Mouse (Mus musculus) cerebellum, adult (tissue): ENCODE results near the gene Vax1.

Experiments used
- ATAC-seq: cut with Nextera tagmentation; 2 replicates; pipeline ENCODE4 v1.9.2; 2017; ENCODE audit warnings: mild to moderate bottlenecking, moderate library complexity, mixed read lengths; ENCODE audit not compliant: insufficient number of reproducible peaks, low FRiP score, low TSS enrichment

The Vax1 gene

DNA sequence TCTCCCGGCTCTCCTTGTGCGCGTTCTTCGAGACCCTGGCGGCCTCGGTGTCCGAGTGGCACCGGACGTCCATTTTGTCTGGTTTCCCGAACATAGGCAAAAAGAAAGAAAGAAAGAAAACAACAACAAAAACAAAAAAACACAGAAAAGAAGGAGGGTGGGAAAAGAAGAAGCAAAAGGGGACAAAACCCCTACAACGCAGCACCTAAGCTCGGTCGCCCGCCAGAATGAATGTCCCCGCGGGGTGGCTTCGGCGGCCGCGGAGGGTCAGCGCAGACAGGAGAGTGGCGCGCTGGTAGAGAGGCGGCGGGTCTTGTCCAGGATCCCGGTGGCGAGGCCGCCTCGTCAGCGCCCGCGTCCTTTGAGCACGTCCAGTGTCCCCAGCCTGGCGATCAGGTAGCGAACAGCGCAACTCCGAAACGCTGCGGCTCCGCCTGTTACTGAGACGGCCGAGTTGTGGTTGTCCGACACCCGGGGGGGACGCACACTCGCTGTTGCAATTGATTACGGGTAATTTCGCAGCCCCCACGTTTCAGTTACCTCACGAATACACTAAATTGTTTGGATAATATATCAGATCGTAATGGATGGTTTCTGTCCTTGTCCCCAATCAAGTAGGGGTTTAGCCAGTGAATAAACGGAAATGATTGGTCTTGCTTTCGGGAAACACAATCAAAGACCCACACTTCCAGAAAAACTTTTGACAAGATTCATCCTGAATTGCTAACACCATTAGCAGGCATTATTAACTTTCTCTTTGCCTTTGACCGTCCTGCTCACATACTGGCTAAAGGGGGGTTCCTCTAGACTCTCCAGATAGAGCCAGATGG lies at the start of gene Vax1:
Gene Vax1, minus strand, starts transcription at position 121 of the 830 bp plus-strand sequence.
- ATAC-seq = no peak

DNA sequence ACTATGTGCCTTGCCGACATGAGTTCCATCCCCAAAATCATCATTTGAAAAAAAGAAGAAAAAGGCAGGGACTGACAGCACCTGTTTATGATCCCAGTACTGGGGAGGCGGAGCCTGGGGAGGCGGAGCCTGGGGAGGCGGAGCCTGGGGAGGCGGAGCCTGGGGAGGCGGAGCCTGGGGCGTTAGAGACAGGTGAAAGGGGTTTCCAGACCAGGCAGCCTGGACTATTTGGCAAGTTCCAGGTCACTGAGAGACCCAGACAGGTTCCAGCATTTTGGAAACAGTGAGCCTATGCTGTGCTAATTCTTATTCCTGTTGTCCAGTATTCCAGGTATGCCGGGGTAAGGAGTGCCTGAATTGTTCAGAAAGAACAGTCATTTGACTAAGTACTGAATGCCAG lies 49.1 kb upstream of the Vax1 start, which contains the start of gene Kcnk18:
Gene Kcnk18, plus strand, starts transcription at position 224 of the 400 bp plus-strand sequence.
- ATAC-seq = no peak

- ATAC-seq = no peak
Observed at GRCm38 (mm10) chr19:59216891-59217290, 47.0 kb upstream of the Vax1 start.

DNA sequence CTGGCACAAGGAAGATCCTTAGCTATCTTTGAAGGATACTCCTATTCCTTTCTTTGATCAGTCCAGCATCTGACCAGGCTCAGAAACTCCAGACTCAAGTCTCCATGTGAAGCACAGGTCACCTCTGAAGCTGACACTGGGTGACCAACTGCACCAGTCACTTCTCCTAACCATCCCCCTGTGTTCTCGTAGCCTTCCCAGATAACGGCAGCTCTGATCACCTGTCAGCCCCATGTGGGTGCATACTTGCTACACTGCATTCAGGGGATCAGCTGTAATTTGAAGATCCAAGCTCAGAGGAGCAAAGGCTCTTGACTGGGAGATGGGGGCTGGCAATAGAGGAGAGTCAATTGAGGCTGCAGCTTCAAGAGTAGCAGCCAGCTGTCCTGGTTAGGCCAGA lies 39.1 kb upstream of the Vax1 start:
- no peak for ATAC-seq

DNA sequence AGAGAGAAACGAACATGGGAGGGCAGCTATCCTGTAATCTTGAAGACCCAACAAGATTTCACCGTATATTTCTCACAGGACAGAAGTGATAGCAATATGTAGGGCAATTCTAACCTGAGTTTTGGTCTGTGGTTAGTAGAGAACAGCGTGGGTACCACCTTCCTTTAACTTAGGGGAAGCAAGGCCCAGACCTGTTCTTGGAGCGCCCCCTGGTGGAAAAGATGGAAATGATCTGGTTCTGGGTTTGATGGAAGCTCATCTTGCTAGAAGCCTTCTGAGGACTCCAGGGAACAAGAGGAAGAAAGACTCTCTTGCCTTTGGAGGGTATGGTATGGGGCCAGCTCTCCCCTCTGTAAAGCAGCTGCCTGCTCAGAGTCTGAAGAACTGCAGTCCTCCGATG lies 38.6 kb upstream of the Vax1 start:
- no peak for ATAC-seq

- ATAC-seq = no peak
Observed at GRCm38 (mm10) chr19:59198161-59198560, 28.3 kb upstream of the Vax1 start.

DNA sequence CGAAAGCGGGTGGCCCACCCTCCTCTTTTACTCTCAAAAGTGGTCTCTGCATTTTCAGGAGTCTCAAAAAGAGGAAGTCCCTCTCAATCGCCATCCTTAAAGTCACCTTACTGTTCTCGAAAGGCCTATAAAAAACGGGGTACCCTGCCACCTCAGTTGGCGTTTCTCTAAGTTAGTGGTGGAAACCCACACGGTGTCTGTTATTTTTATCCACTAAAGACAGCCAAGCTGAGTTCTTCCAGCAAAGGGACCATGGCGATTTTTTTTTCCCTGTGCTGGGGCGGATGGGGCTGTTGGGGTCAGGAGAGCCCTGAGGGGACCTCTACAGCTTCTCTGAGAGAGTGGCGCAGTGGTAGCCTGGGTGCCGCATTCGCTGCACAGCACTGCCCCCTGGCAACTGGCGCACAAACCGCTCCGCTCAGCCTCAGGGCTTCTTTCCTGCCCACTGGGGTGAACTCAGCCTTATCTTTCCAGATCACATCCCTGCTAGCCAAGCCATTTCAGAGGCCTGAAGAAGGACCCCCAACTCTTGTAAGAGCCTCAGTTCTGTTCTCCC lies 26.3 kb upstream of the Vax1 start:
- no peak for ATAC-seq

DNA sequence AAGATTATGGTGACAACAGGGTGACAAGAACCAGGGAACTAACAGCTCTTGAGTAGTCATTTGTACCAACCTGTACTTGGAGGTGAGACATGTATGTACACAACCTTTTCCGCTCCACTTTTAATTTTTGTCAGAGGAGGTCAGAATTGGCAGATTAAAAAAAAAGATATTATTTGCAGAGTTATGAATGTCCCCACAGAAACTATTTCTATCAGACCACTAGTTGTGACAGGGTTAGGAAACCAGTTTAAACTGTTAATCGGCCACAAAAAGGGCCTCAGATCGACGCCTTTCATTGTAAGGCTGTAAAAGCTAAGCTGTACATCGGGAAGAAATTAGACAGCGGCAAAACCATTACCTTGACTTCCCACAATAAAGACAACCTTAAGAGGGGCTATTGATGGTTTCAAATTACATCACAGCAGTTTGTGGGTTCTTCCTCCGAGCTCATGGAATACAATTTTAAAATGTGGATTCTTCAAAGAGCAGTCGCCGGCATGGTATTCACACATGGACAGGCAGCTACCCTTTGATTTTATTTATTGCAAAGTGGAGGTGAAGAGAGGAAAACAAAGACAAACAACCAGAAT lies 25.4 kb upstream of the Vax1 start:
- ATAC-seq = no peak

DNA sequence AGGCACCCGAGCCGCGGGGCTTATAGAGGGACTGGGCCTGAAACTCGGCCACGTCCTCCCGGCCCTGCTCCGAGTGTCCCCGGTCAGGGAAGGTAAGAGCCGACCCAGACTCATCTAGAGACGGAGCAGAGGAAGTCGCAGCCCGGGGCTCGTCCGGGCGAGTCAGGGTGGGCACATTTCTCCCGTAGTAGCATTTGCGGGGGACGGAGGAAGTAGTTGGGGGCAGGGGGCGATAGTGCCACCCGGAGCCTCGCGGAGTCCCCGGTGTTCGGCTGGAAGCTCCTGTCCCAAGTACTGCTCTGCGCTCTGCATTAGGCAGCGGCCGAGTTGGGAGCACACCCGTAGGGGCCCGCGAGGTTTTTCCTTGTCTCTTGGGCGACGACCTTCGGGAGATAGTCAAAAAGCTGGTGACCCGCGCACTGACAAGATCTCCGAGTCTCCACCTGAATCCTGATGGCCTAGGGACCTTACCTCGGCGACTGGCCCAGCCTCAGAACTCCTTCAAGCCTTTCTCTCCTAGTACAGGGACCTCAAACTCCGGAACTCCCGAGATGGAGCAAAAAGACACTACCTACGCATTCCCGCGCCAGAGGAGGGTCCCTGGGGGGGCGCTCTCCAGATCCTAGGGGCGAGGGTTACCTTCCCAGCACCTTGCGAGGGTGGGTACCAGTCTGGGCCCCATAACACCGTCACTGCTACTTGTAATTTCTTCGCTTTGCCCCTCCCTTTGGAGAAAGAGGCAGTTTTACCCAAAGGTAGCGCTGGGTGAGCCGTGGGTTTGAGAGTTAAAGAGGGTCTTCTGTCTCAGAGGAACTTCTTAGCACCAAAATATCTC lies 24.3 kb upstream of the Vax1 start:
- 0 out of 2 replicates have a peak, but pooled peaks have one; percentile 26 for ATAC-seq

DNA sequence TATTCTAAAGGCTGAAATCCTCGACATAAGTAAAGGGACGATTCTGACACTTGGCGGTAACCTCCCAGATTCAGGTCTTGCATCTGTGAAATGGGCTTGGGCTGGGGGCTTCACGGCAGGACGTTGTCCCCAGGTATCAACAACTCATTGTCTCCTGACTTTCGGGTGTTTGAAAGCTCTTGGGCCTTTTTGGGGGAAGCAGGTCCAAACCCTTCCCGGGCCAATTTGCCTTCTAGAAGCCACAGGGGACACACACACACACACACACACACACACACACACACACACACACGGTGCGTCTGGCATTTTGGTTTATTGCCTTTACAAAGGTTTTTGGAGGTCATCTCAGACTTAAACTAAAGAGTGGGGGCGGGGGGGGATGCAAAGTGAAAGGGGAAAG lies 23.6 kb upstream of the Vax1 start:
- no peak for ATAC-seq

DNA sequence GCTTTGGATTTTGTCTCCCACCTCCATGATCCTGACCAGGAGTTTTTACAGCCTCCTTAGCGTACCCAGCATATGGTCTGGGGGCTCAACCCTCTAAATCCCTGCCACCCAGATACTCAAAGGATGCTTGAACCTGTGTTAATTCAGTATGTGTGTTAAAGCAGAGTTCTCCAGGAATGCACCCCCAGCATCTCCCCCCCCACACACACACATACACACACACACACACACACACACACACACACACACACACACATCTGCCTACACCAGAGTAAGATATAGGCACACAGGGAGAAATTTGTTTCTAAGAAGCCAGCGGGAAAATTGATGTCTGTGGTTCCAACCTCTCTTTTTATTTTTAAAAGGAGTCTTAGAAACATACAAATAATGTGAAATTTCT lies 22.6 kb upstream of the Vax1 start:
- no peak for ATAC-seq

- no peak for ATAC-seq
Observed at GRCm38 (mm10) chr19:59191123-59191505, 21.3 kb upstream of the Vax1 start.

- ATAC-seq = no peak
Observed at GRCm38 (mm10) chr19:59190431-59191122, 20.7 kb upstream of the Vax1 start.

- ATAC-seq = no peak
Observed at GRCm38 (mm10) chr19:59188981-59189380, 19.1 kb upstream of the Vax1 start.

GRCm38 (mm10) chr19:59184000-59184399 lies 14.1 kb upstream of the Vax1 start:
- ATAC-seq = no peak

- ATAC-seq = no peak
Observed at GRCm38 (mm10) chr19:59173341-59174015, 3.6 kb upstream of the Vax1 start.

GRCm38 (mm10) chr19:59172781-59173180 lies 2.9 kb upstream of the Vax1 start:
- no peak for ATAC-seq

GRCm38 (mm10) chr19:59171871-59172245 lies 2.0 kb upstream of the Vax1 start:
- ATAC-seq = no peak

GRCm38 (mm10) chr19:59171151-59171870 lies 1.5 kb upstream of the Vax1 start:
- no peak for ATAC-seq
